Mouse (Mus musculus): ENCODE data around the gene Asb1.

Gene Asb1

GRCm38 (mm10) chr1:91606701-91607100 lies 66.4 kb downstream of the Asb1 start:
- no peak for DNase-seq (ENCODE audit: low read depth, low spot score)

GRCm38 (mm10) chr1:91607141-91607540 lies 66.8 kb downstream of the Asb1 start:
- no peak for DNase-seq (ENCODE audit: low read depth, low spot score)

Data from WW6 (cell line).